Mouse (Mus musculus): ENCODE data around the gene Rasl11b. TPM values are rescaled to one million over a fixed set of nuclear protein-coding genes. Genes with fewer than 3 reads are reported as not detected.
A peak's percentile ranks its signal among the peaks of the same experiment; 100 is the strongest.

Rasl11b gene
- polyA plus RNA-seq, 1 experiment: 32.3 TPM

DNA sequence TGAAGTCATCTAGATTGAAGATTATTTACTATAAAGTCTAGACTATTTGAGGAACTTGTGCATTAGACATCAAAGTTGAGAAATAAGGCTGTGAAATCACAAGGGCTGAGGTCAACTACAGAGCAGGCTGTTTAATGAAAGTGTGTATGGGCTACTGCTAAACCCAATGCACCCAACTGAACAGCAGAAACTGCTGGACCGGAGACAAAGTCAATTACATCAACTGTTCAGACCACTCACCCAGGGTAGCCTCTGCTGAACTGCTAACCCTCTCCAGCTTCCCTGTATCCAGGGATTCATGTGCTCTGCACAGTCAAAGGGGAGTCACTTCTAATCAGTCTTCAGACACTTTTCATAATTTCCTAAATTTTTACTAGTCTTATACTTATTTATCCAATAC is 44.3 kb downstream of the Rasl11b start:
- 76% methylated on average over 1 of the region's 1 CpGs for WGBS
- TF ChIP-seq POLR2A (IDR thresholded peaks at IDR 0.05; ENCODE audit: borderline replicate concordance, extremely low read depth, low read depth, low read length): no peak
- TF ChIP-seq CTCF (IDR thresholded peaks at IDR 0.05; ENCODE audit: insufficient read depth, low read length): no peak
- DNase-seq: no peak
- Histone ChIP-seq H3K4me3 (replicated peaks; ENCODE audit: extremely low read depth, low read depth, low read length) (no peak overlapping the region), H3K4me1 (ENCODE audit: control insufficient read depth, insufficient read depth, low read length) (peaks cover 3% of the 10 kb centered on the region; the same call in 1 of the 2 replicates)

DNA sequence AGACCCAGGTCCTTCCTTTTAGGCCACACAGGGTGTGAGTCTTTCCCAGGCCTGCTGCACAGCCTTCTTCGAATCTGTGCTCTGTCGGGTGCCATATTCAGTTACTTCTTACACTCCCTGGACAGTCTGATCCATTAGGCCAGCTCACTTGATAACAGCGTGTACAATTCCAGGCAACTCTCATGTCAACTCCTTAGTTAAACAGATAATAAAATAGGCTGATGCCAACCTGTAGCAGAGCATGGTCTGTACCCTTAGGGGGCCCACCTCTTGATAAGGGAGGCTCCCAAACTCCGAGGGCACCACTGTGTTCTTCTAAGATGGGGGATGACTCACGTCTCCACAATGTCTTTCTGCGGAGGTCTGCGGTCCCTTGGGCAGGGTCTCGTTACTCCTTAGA is 45.2 kb downstream of the Rasl11b start:
- peaks cover 3% of the 10 kb centered on the region; the same call in 1 of the 2 replicates for H3K4me1 ChIP-seq (ENCODE audit: control insufficient read depth, insufficient read depth, low read length)
- DNase-seq: no peak
- WGBS: 56% methylated on average over 8 of the region's 8 CpGs
- no peak overlapping the region for H3K4me3 ChIP-seq (replicated peaks; ENCODE audit: extremely low read depth, low read depth, low read length)
- no peak for TF ChIP-seq POLR2A (IDR thresholded peaks at IDR 0.05; ENCODE audit: borderline replicate concordance, extremely low read depth, low read depth, low read length)
- no peak for TF ChIP-seq CTCF (IDR thresholded peaks at IDR 0.05; ENCODE audit: insufficient read depth, low read length)

DNA sequence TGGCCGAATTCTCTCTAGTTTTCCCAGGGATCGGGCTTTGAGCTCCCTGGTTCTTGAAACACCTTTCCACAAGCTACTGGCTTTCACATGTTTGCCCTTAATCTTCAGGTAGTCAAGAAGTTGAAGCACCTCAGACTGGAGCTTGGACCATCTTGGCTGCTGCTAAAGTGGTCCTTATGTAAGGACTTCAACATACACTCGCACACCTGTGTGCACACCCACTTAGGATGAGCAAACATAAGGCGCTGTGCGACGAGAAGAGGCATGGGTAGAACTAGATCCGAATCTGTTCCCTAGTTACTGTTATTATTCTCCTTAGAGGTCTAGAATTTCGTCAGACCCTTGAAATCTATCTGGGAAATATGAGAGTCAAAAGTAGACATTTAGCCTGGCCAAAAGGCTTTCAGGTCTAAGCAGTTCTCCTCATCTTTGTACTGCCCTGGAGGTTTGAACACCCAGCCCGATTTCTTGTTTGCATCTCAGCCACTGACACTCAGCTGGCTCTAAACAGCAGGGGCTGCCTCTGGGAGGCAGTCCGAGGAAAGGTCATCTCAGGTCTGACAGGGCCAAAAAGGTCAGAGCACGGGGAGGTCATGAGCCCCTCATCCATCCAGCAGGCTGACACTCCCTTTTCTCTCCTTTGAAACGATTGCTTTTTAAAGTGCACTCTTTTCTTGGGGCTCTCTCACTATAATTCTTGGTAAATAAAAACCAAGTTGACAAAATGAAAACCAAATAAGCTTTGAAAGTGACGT is 46.0 kb downstream of the Rasl11b start:
- no peak for TF ChIP-seq POLR2A (IDR thresholded peaks at IDR 0.05; ENCODE audit: borderline replicate concordance, extremely low read depth, low read depth, low read length)
- TF ChIP-seq CTCF (IDR thresholded peaks at IDR 0.05; ENCODE audit: insufficient read depth, low read length): no peak
- Histone ChIP-seq H3K4me1 (ENCODE audit: control insufficient read depth, insufficient read depth, low read length) (peaks cover 3% of the 10 kb centered on the region; the same call in 1 of the 2 replicates), H3K4me3 (replicated peaks; ENCODE audit: extremely low read depth, low read depth, low read length) (no peak overlapping the region)
- 61% methylated on average over 13 of the region's 13 CpGs for WGBS
- peak; percentile 39 for DNase-seq

DNA sequence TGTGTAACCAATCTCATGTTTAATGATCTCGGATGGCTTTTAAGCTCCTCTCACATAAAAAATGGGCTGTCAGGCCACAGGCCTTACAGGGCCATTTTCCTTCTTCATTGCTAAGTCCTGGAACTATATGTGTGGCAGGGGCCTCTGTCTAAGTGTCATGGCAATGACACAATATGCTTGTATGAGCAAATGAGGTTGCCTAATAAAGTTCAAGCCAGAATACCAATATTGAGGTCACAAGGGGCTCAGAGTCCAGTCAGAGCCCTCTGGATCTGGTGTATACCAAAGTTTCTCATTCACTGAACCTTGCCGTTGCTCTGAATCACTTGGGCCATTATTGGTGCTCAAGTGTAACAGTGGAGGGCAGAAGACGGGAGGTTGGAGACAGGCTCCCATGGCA is 47.6 kb downstream of the Rasl11b start:
- no peak for DNase-seq
- H3K4me3 ChIP-seq (replicated peaks; ENCODE audit: extremely low read depth, low read depth, low read length): no peak overlapping the region
- peaks cover 3% of the 10 kb centered on the region; the same call in 1 of the 2 replicates for H3K4me1 ChIP-seq (ENCODE audit: control insufficient read depth, insufficient read depth, low read length)
- 57% methylated on average over 3 of the region's 3 CpGs for WGBS
- no peak for TF ChIP-seq CTCF (IDR thresholded peaks at IDR 0.05; ENCODE audit: insufficient read depth, low read length)
- TF ChIP-seq POLR2A (IDR thresholded peaks at IDR 0.05; ENCODE audit: borderline replicate concordance, extremely low read depth, low read depth, low read length): no peak

DNA sequence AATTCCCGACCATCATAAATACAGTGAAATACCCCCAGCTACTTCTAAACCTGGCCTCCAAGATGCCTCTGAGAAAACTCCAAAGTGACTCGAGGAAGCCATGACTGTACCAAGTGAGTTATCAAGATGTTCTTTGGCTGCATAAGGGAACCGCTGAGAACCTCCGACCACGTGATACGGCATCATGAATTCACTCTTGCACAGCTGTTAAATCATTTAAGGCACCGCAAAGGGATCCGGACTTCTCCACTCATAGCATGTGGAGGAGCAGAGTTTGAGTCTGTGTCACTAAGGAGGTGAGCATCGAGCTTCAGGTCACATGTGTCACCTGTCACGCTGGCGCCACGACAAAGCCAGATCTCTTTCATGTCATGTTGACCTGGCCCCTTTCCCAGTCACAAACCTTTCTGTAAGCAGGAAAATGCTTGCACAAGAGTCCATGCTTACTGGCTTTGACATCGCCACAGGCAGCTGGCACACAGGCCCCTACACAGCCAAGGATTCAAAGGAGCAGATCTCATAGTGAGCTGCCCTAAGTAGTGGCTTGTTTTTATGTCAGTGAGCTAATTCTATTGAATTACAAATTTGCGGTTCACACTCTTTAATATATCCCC is 49.4 kb downstream of the Rasl11b start:
- TF ChIP-seq CTCF (IDR thresholded peaks at IDR 0.05; ENCODE audit: insufficient read depth, low read length) (no peak), POLR2A (IDR thresholded peaks at IDR 0.05; ENCODE audit: borderline replicate concordance, extremely low read depth, low read depth, low read length) (no peak)
- no peak overlapping the region for H3K4me3 ChIP-seq (replicated peaks; ENCODE audit: extremely low read depth, low read depth, low read length)
- no peak for DNase-seq
- peaks cover 3% of the 10 kb centered on the region; the same call in 1 of the 2 replicates for H3K4me1 ChIP-seq (ENCODE audit: control insufficient read depth, insufficient read depth, low read length)
- WGBS: 77% methylated on average over 14 of the region's 14 CpGs

DNA sequence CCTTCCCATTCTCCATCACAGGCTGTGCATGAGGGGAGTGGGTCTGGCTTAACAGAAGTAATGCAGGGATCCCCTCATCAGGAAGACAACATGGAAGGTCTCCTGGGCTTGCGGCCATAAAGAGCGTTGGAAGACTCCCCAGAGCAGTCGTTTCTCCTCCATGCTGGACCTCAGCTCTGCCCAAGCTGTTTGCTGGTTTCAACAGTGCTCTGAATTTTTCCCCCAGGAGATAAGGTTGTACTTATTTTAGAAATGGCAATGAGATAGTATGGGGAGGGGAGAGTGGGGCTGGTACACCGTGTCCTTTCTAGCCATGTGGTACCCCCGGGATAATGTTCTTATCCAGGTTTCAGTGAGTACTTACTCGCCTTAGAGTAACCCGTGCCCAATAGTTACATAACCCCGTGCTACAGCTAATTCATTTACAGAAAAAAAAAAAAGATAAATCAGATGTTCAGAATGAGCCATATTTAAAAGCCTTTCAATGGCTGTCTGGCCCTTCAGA is 50.6 kb downstream of the Rasl11b start:
- Histone ChIP-seq H3K4me1 (ENCODE audit: control insufficient read depth, insufficient read depth, low read length) (peaks cover 4% of the 10 kb centered on the region), H3K4me3 (replicated peaks; ENCODE audit: extremely low read depth, low read depth, low read length) (no peak overlapping the region)
- DNase-seq: no peak
- TF ChIP-seq CTCF (IDR thresholded peaks at IDR 0.05; ENCODE audit: insufficient read depth, low read length) (no peak), POLR2A (IDR thresholded peaks at IDR 0.05; ENCODE audit: borderline replicate concordance, extremely low read depth, low read depth, low read length) (no peak)
- 74% methylated on average over 8 of the region's 8 CpGs for WGBS

DNA sequence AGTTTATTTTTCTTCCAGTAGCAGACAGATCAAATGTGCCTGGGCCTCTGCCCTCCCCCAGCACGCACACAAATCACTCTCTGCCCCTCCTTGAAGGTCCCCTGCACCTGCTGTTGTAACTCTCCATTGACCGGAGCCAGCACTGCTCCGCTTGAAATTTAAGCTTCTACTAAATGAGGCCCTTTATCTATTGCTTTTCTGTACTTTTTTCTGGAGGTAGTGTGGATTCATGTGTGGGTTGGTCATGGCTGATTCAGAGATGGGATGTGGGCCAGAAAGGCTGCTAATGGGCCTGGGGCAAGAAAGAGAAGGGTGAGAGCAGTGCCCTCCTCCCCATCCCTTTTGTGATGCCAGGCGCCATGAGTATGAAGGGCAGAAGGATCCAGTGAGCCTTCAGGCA is 51.4 kb downstream of the Rasl11b start:
- Histone ChIP-seq H3K4me1 (ENCODE audit: control insufficient read depth, insufficient read depth, low read length) (peaks cover 5% of the 10 kb centered on the region; the same call in 1 of the 2 replicates), H3K4me3 (replicated peaks; ENCODE audit: extremely low read depth, low read depth, low read length) (no peak overlapping the region)
- 89% methylated on average over 4 of the region's 4 CpGs for WGBS
- TF ChIP-seq POLR2A (IDR thresholded peaks at IDR 0.05; ENCODE audit: borderline replicate concordance, extremely low read depth, low read depth, low read length) (no peak), CTCF (IDR thresholded peaks at IDR 0.05; ENCODE audit: insufficient read depth, low read length) (no peak)
- DNase-seq: no peak

DNA sequence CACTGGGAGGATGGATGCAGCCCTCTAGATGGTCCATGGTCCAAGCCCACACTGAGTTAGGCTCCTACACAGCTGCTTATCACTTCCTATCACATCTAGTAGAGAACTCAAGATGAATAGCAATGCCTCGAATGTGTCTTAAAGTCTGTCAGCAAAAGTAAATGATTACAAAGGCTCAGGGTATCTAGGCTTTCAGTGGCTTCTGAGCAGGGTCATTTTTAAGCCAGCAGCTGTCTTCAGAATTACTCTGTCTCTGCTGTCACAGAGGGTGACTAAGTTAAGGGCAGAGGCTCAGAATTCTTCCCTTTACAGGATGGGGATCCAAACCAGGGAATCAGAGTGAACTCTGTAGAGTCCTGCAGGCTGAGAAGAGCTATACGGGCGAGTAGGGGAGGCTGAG is 51.9 kb downstream of the Rasl11b start:
- Histone ChIP-seq H3K4me1 (ENCODE audit: control insufficient read depth, insufficient read depth, low read length) (peaks cover 5% of the 10 kb centered on the region; the same call in 1 of the 2 replicates), H3K4me3 (replicated peaks; ENCODE audit: extremely low read depth, low read depth, low read length) (no peak overlapping the region)
- DNase-seq: no peak
- WGBS: 73% methylated on average over 3 of the region's 3 CpGs
- no peak for TF ChIP-seq POLR2A (IDR thresholded peaks at IDR 0.05; ENCODE audit: borderline replicate concordance, extremely low read depth, low read depth, low read length)
- TF ChIP-seq CTCF (IDR thresholded peaks at IDR 0.05; ENCODE audit: insufficient read depth, low read length): no peak

Other genes starting within 250 kb of the Rasl11b start
- 7.4 and 14.9 TPM in 2 replicates for gene Usp46, start 126.9 kb upstream of the Rasl11b start, polyA plus RNA-seq (2012; rRNA removed)